Mouse (Mus musculus) kidney, embryonic 16.5 days (tissue): Measurements from ENCODE around the gene Cdkl4. TPM values are rescaled to one million over a fixed set of nuclear protein-coding genes. Genes with fewer than 3 reads are reported as not detected.

Experiments used
- ATAC-seq: fragments of 200-750 bp; cut with Nextera tagmentation; 2 replicates; pipeline ENCODE4 v1.8.0; 2017; ENCODE audit warnings: moderate TSS enrichment; ENCODE audit not compliant: low FRiP score, low TSS enrichment
- H3K27ac ChIP-seq: fragments of 300-500 bp; sonication (generic); 2 replicates; pipeline ENCODE4 v1.5.1; 2014; ENCODE audit warnings: low read length
- H3K27me3 ChIP-seq: fragments of 300-500 bp; sonication (generic); 2 replicates; pipeline ENCODE4 v1.6.1; 2014; ENCODE audit warnings: low read length, control low read depth, mixed read lengths; ENCODE audit not compliant: insufficient read depth
- H3K36me3 ChIP-seq: fragments of 300-500 bp; sonication (generic); 2 replicates; pipeline ENCODE4 v1.6.1; 2014; ENCODE audit warnings: low read length, control low read depth, mixed read lengths; ENCODE audit not compliant: insufficient read depth
- H3K4me1 ChIP-seq: fragments of 300-500 bp; sonication (generic); 2 replicates; pipeline ENCODE4 v1.6.1; 2014; ENCODE audit warnings: low read length, control low read depth, mixed read lengths; ENCODE audit not compliant: insufficient read depth
- H3K4me2 ChIP-seq: fragments of 300-500 bp; sonication (generic); replicated peaks from 2 replicates; pipeline ENCODE4 v1.6.1; 2014; ENCODE audit warnings: low read depth, low read length
- H3K4me3 ChIP-seq: fragments of 300-500 bp; sonication (generic); 2 replicates; pipeline ENCODE4 v1.5.1; 2014; ENCODE audit warnings: mild to moderate bottlenecking, low read length
- H3K9ac ChIP-seq: fragments of 300-500 bp; sonication (generic); replicated peaks from 2 replicates; pipeline ENCODE4 v1.6.1; 2014; ENCODE audit warnings: low read length
- H3K9me3 ChIP-seq: fragments of 300-500 bp; sonication (generic); 2 replicates; pipeline ENCODE4 v1.6.1; 2016; ENCODE audit warnings: low read length, control low read depth
- WGBS: fragments of 180-500 bp; shearing (Covaris S2); extraction: QIAGEN DNeasy Blood & Tissue Kit; methylation state at CpG from one replicate; pipeline ENCODE4 v1.1.7; 2014; 5-methylcytosine and 5-hydroxymethylcytosine counted together
- polyA plus RNA-seq: library from polyadenylated mRNA; unstranded; fragments of >200 nt; fragmentation: Nextera tagmentation; extraction: Ambion mirVana; gene quantifications from 2 replicates; pipeline ENCODE4 v1.2.1, GENCODE M21; 2015

Cdkl4 gene
- polyA plus RNA-seq, 1 experiment from 2014 or later: 0.99 TPM

DNA sequence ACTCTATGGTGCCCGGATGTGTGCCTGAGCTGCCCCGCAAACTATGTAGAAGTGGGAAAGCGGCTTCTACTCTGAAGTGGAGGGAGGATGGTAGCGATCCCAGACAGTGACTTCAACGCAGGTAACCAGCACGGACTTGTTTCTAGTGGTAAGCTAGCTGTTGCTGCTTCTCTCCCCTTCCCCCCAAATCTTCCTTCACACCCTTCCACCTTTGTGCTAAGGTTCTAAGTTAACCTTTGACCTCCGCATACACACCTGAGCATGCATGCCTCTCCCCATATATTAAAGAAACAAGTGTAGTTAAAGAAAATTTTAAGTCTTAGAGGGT is 55.4 kb downstream of the Cdkl4 start:
- H3K27ac ChIP-seq: no peak overlapping the region
- ATAC-seq: no peak
- no peaks in the 10 kb centered on the region for H3K36me3 ChIP-seq
- H3K4me3 ChIP-seq: no peak overlapping the region
- no peaks in the 10 kb centered on the region for H3K9me3 ChIP-seq
- H3K4me2 ChIP-seq: no peak overlapping the region
- H3K27me3 ChIP-seq: no peaks in the 10 kb centered on the region
- H3K4me1 ChIP-seq: no peaks in the 10 kb centered on the region
- 77% methylated on average over 7 of the region's 7 CpGs for WGBS
- H3K9ac ChIP-seq: no peak overlapping the region

GRCm38 (mm10) chr17:80521521-80522228 is 55.9 kb downstream of the Cdkl4 start:
- Histone ChIP-seq H3K4me1 (no peaks in the 10 kb centered on the region), H3K36me3 (no peaks in the 10 kb centered on the region), H3K27ac (no peak overlapping the region), H3K4me2 (no peak overlapping the region), H3K4me3 (no peak overlapping the region), H3K9ac (no peak overlapping the region), H3K27me3 (no peaks in the 10 kb centered on the region), H3K9me3 (no peaks in the 10 kb centered on the region)
- ATAC-seq: no peak
- WGBS: 77% methylated on average over 4 of the region's 4 CpGs

GRCm38 (mm10) chr17:80520537-80520936 is 57.1 kb downstream of the Cdkl4 start:
- Histone ChIP-seq H3K27ac (no peak overlapping the region), H3K9me3 (no peaks in the 10 kb centered on the region), H3K9ac (no peak overlapping the region), H3K36me3 (no peaks in the 10 kb centered on the region), H3K4me1 (no peaks in the 10 kb centered on the region), H3K27me3 (no peaks in the 10 kb centered on the region), H3K4me2 (no peak overlapping the region), H3K4me3 (no peak overlapping the region)
- WGBS: 83% methylated on average over 8 of the region's 8 CpGs
- no peak for ATAC-seq

DNA sequence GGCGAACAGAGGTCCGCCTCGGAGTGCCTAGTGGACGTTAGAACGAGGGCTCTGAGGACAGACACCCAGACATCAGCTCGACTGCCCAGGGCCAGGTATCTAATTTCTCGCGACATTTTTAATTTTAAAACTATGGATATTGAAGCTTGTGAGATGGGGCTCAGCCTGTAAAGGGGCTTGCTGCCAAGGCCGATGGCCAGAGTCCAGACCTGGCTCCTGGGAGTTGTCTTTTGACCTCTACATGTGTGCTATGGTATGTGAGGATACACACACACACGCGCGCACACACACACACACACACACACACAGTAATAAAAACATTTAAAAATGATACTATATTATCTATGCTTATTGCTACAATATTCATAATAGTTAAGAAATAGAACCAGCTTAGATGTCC is 58.8 kb downstream of the Cdkl4 start:
- no peak overlapping the region for H3K27ac ChIP-seq
- ATAC-seq: no peak
- 92% methylated on average over 12 of the region's 12 CpGs for WGBS
- no peaks in the 10 kb centered on the region for H3K36me3 ChIP-seq
- no peaks in the 10 kb centered on the region for H3K27me3 ChIP-seq
- H3K9me3 ChIP-seq: no peaks in the 10 kb centered on the region
- no peak overlapping the region for H3K4me2 ChIP-seq
- no peaks in the 10 kb centered on the region for H3K4me1 ChIP-seq
- no peak overlapping the region for H3K9ac ChIP-seq
- no peak overlapping the region for H3K4me3 ChIP-seq

- Histone ChIP-seq H3K4me2 (no peak overlapping the region), H3K27me3 (no peaks in the 10 kb centered on the region), H3K9me3 (no peaks in the 10 kb centered on the region), H3K9ac (no peak overlapping the region), H3K4me3 (no peak overlapping the region), H3K4me1 (no peaks in the 10 kb centered on the region), H3K36me3 (no peaks in the 10 kb centered on the region), H3K27ac (no peak overlapping the region)
- 85% methylated on average over 9 of the region's 9 CpGs for WGBS
- no peak for ATAC-seq
These were observed 60.4 kb downstream of the Cdkl4 start for GRCm38 (mm10) chr17:80517244-80517643.

- WGBS: 85% methylated on average over 9 of the region's 9 CpGs
- no peaks in the 10 kb centered on the region for H3K27me3 ChIP-seq
- no peak overlapping the region for H3K27ac ChIP-seq
- H3K4me1 ChIP-seq: no peaks in the 10 kb centered on the region
- H3K9me3 ChIP-seq: no peaks in the 10 kb centered on the region
- no peak overlapping the region for H3K4me2 ChIP-seq
- H3K4me3 ChIP-seq: no peak overlapping the region
- no peak for ATAC-seq
- H3K36me3 ChIP-seq: no peaks in the 10 kb centered on the region
- no peak overlapping the region for H3K9ac ChIP-seq
These were observed 61.7 kb downstream of the Cdkl4 start for GRCm38 (mm10) chr17:80515956-80516355.

- H3K27me3 ChIP-seq: no peaks in the 10 kb centered on the region
- WGBS: 84% methylated on average over 7 of the region's 7 CpGs
- H3K36me3 ChIP-seq: no peaks in the 10 kb centered on the region
- H3K27ac ChIP-seq: no peak overlapping the region
- H3K4me3 ChIP-seq: no peak overlapping the region
- no peaks in the 10 kb centered on the region for H3K9me3 ChIP-seq
- no peaks in the 10 kb centered on the region for H3K4me1 ChIP-seq
- no peak overlapping the region for H3K4me2 ChIP-seq
- ATAC-seq: no peak
- H3K9ac ChIP-seq: no peak overlapping the region
These were observed 62.1 kb downstream of the Cdkl4 start for GRCm38 (mm10) chr17:80515513-80515912.

GRCm38 (mm10) chr17:80513766-80514165 is 63.8 kb downstream of the Cdkl4 start:
- H3K27me3 ChIP-seq: no peaks in the 10 kb centered on the region
- H3K27ac ChIP-seq: no peak overlapping the region
- H3K4me2 ChIP-seq: no peak overlapping the region
- no peak overlapping the region for H3K9ac ChIP-seq
- H3K4me1 ChIP-seq: no peaks in the 10 kb centered on the region
- H3K36me3 ChIP-seq: no peaks in the 10 kb centered on the region
- no peak overlapping the region for H3K4me3 ChIP-seq
- 71% methylated on average over 8 of the region's 8 CpGs for WGBS
- H3K9me3 ChIP-seq: no peaks in the 10 kb centered on the region
- ATAC-seq: no peak

DNA sequence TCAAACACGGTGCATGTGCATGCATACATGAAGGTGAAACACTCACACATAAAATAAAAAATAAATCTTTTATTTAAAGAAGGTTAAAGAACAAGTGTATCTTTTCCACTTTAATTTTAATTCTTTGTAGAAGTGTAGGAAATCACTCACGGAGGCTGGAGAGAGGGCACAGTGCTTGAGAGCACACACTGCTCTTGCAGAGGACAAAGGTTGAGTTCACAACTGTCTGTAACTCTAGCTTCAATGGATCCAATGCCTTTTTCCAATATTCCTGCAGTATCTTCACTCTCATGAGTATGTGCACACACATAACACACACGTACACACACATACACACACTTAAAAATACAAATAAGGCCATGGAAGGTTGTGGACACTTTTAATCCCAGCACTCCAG is 67.2 kb downstream of the Cdkl4 start:
- ATAC-seq: no peak
- 81% methylated on average over 3 of the region's 3 CpGs for WGBS
- no peak overlapping the region for H3K27ac ChIP-seq

DNA sequence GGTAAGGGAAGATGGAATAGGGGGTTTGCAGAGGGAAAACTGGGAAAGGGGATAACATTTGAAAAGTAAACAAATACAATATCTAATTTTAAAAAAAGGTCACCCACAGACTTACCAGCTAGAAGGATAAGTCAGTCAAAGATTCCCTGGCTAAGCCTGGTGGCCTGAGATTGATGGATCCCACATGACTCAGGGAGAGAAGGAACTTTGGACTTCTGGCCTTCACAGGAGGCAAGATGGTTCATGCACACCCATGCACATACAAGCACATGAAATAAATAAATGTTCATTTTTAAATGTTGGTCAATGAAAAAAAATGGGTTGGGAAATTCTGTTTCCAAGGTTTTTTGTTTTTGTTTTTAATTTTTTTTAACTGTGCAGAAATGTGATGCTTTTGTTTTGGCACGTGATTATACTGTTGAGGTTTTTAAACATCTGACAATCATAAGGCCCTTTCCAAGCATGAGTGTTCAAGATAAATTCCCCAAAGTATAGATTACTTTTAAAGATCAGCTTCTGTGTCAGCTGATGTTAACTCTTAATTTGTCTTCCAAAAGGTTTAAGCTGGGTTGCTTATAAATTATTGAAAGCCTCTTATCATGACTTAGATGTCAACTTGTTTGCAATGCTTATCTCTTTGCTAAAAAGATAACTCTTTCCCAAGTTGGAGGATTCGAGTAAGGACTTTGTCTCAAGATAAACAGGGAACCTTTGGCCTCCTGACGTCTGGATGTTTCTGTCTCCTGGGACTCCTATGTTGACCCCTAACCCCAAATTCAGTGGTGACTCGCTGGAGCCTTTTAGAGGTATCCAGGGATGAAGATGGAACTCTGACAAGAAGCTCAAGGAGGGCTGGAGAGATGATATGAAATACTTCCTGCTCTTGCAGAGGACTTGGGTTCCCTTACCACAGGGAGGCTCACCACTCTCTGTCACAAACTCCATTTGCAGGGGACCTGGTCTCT is 67.8 kb downstream of the Cdkl4 start:
- Histone ChIP-seq H3K36me3 (no peaks in the 10 kb centered on the region), H3K9ac (no peak overlapping the region), H3K27me3 (no peaks in the 10 kb centered on the region), H3K4me2 (no peak overlapping the region), H3K4me1 (no peaks in the 10 kb centered on the region), H3K4me3 (no peak overlapping the region), H3K9me3 (no peaks in the 10 kb centered on the region), H3K27ac (no peak overlapping the region)
- 37% methylated on average over 4 of the region's 4 CpGs for WGBS
- ATAC-seq: no peak

More for the DNA sequence above, 67.2 kb downstream of the Cdkl4 start:
- H3K36me3 ChIP-seq: no peaks in the 10 kb centered on the region
- no peaks in the 10 kb centered on the region for H3K27me3 ChIP-seq
- H3K9me3 ChIP-seq: no peaks in the 10 kb centered on the region
- no peak overlapping the region for H3K4me2 ChIP-seq
- no peak overlapping the region for H3K4me3 ChIP-seq
- H3K4me1 ChIP-seq: no peaks in the 10 kb centered on the region
- no peak overlapping the region for H3K9ac ChIP-seq
